Mouse (Mus musculus) stomach, embryonic 16.5 days (tissue): Measurements from ENCODE around the gene Zfp503. TPM values are rescaled to one million over a fixed set of nuclear protein-coding genes. Genes with fewer than 3 reads are reported as not detected.

Source experiments
- ATAC-seq: fragments of 200-750 bp; cut with Nextera tagmentation; 2 replicates; pipeline ENCODE4 v1.8.0; 2017; ENCODE audit warnings: moderate number of reproducible peaks, moderate TSS enrichment; ENCODE audit not compliant: insufficient read depth, low FRiP score
- H3K27ac ChIP-seq: fragments of 300-500 bp; sonication (generic); 2 replicates; pipeline ENCODE4 v1.5.1; 2014; ENCODE audit warnings: low read length
- H3K27me3 ChIP-seq: fragments of 300-500 bp; sonication (generic); 2 replicates; pipeline ENCODE4 v1.6.1; 2014; ENCODE audit warnings: low read length, control low read depth, mixed read lengths; ENCODE audit not compliant: control insufficient read depth, insufficient read depth
- H3K36me3 ChIP-seq: fragments of 300-500 bp; sonication (generic); 2 replicates; pipeline ENCODE4 v1.6.1; 2014; ENCODE audit warnings: low read length; ENCODE audit not compliant: control insufficient read depth, insufficient read depth
- H3K4me1 ChIP-seq: fragments of 300-500 bp; sonication (generic); 2 replicates; pipeline ENCODE4 v1.6.1; 2014; ENCODE audit warnings: low read length, control low read depth, mixed read lengths; ENCODE audit not compliant: control insufficient read depth, insufficient read depth
- H3K4me2 ChIP-seq: fragments of 300-500 bp; sonication (generic); 2 replicates; pipeline ENCODE4 v1.6.1; 2014; ENCODE audit warnings: low read depth, low read length, mixed read lengths
- H3K4me3 ChIP-seq: fragments of 300-500 bp; sonication (generic); replicated peaks from 2 replicates; pipeline ENCODE4 v1.5.1; 2014; ENCODE audit warnings: mild to moderate bottlenecking, low read length
- H3K9ac ChIP-seq: fragments of 300-500 bp; sonication (generic); 2 replicates; pipeline ENCODE4 v1.6.1; 2014; ENCODE audit warnings: low read length
- H3K9me3 ChIP-seq: fragments of 300-500 bp; sonication (generic); replicated peaks from 2 replicates; pipeline ENCODE4 v1.6.1; 2016; ENCODE audit warnings: low read length, control low read depth; ENCODE audit not compliant: control insufficient read depth
- WGBS: fragments of 180-500 bp; shearing (Covaris S2); extraction: QIAGEN DNeasy Blood & Tissue Kit; methylation state at CpG from one replicate; pipeline ENCODE4 v1.1.7; 2014; 5-methylcytosine and 5-hydroxymethylcytosine counted together
- polyA plus RNA-seq: library from polyadenylated mRNA; unstranded; fragments of >200 nt; fragmentation: Nextera tagmentation; extraction: Ambion mirVana; gene quantifications from 2 replicates; pipeline ENCODE4 v1.2.1, GENCODE M21; 2015

Zfp503 gene
- polyA plus RNA-seq, 1 experiment from 2014 or later = 10.1 TPM

DNA sequence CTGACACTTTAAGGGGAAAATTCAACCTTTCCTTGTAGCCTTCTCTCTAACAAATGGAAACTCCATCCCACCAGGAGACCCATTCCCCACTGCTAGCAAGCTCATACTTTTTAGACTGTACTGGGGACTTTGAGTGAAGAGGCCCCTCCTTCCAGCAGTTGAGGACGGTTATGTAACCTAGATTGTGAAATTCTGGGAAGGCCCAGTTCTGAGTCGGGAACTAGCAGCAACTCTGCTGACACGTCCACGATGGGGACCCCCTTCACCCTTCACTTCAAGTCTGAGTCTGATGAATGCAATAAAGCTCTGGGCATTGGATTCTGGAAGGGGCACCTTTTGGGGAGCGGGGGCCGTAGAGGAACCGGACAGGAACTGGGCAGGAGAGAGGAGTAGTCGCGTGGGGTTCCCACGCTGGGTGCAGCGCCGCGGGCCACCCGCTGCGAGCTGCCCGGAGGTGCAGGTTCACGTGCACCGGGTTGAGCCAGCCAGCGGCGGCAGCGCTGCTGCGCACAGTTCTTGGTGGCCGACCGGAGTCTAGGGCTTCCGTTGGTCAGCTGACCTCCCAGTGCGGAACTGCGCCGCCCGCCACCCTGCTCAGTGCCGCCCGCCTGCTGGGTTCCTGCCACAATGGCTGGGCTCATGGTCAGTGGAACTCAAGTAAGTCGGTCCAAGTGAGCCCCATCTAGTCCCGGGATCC is 30.0 kb upstream of the Zfp503 start, which contains the start of gene Lrmda:
TSS of gene Lrmda (plus strand) at position 461 of the 697 bp plus-strand sequence.
- H3K36me3 ChIP-seq = no peaks in the 10 kb centered on the region
- H3K9me3 ChIP-seq = no peaks in the 10 kb centered on the region

DNA sequence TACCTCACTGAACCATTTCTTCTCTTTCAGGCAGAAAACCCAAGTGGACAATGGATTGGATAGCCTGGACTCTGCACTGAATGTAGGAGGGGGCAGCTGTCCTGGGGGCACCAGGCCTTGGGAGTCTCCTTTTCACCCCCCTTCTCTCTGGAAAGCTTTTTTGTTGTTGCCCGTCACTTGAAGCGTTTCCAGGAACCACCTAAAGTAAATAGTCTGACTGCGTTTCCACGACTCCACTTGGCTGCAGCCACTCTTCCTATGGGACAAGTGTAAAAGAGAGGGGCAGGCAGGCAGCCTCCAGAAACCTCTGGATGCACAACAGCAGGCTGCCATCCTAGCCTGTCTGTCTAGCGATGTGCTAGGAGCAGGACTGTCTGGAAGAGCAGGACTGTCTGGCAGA is 27.6 kb upstream of the Zfp503 start:
- WGBS = 59% methylated on average over 5 of the region's 5 CpGs
- Histone ChIP-seq H3K4me2 (no peak overlapping the region), H3K27me3 (no peaks in the 10 kb centered on the region), H3K27ac (no peak overlapping the region), H3K9ac (no peak overlapping the region), H3K36me3 (no peaks in the 10 kb centered on the region), H3K9me3 (no peaks in the 10 kb centered on the region), H3K4me3 (no peak overlapping the region), H3K4me1 (peaks cover 10% of the 10 kb centered on the region)
- no peak for ATAC-seq

More for the DNA sequence above, 30.0 kb upstream of the Zfp503 start, which contains the start of gene Lrmda:
- peak; percentile 86 for ATAC-seq
- H3K4me1 ChIP-seq = peaks cover 10% of the 10 kb centered on the region
- H3K4me3 ChIP-seq = peak within 1 kb of the TSS; percentile 50
- peak within 1 kb of the TSS; percentile 78 for H3K4me2 ChIP-seq
- 3% methylated on average over 33 of the region's 33 CpGs for WGBS
- H3K9ac ChIP-seq = peak within 1 kb of the TSS; percentile 77
- H3K27me3 ChIP-seq = no peaks in the 10 kb centered on the region
- peak within 1 kb of the TSS; percentile 46; the same call in 1 of the 2 replicates for H3K27ac ChIP-seq

DNA sequence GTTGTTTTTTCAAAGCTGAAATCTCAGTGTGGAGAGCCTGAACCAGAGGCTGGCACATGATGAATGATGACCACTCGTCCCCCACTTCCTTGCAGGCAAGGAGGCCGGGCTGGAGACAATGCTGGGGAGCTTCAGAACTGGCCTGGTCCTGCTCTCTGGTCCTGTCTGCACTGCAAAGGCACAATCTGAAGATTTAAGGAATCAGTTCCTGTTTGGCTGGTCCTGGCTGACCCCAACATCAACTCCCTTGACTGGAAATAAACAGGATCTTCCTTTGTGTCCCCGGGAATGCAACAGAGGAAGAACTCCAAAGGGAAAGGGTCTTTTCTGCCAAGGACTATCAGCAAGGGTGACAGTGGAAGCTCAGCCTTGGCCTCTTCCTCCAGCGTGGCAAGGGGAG is 25.4 kb upstream of the Zfp503 start:
- H3K9ac ChIP-seq = no peak overlapping the region
- no peak overlapping the region for H3K4me3 ChIP-seq
- no peaks in the 10 kb centered on the region for H3K9me3 ChIP-seq
- H3K4me1 ChIP-seq = peaks cover 8% of the 10 kb centered on the region
- H3K36me3 ChIP-seq = no peaks in the 10 kb centered on the region
- H3K4me2 ChIP-seq = no peak overlapping the region
- no peak overlapping the region; the same call in 1 of the 2 replicates for H3K27ac ChIP-seq
- no peak for ATAC-seq
- 41% methylated on average over 4 of the region's 4 CpGs for WGBS
- H3K27me3 ChIP-seq = no peaks in the 10 kb centered on the region

DNA sequence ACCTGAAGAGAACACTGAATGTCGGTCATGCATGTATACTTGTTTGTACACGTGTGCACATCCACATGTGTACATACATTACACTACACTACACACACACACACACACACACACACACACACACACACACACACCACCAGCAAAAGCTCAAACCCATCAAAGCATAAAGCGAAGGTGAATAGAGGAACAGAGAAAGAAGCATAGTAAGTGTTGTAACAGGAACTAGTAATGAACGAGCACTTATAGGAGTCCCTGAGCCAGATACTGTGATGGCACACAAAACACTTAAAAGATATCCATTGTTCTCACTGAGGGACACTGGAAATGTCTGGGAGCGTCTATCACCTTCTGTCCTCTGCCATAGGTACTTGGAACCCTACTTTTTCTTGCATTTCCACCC is 24.9 kb upstream of the Zfp503 start:
- H3K36me3 ChIP-seq = no peaks in the 10 kb centered on the region
- no peak overlapping the region for H3K9ac ChIP-seq
- peaks cover 5% of the 10 kb centered on the region; the same call in 1 of the 2 replicates for H3K4me1 ChIP-seq
- H3K27me3 ChIP-seq = no peaks in the 10 kb centered on the region
- no peaks in the 10 kb centered on the region for H3K9me3 ChIP-seq
- WGBS = 86% methylated on average over 5 of the region's 5 CpGs
- no peak overlapping the region for H3K4me2 ChIP-seq
- ATAC-seq = no peak
- H3K4me3 ChIP-seq = no peak overlapping the region
- no peak overlapping the region; the same call in 1 of the 2 replicates for H3K27ac ChIP-seq

DNA sequence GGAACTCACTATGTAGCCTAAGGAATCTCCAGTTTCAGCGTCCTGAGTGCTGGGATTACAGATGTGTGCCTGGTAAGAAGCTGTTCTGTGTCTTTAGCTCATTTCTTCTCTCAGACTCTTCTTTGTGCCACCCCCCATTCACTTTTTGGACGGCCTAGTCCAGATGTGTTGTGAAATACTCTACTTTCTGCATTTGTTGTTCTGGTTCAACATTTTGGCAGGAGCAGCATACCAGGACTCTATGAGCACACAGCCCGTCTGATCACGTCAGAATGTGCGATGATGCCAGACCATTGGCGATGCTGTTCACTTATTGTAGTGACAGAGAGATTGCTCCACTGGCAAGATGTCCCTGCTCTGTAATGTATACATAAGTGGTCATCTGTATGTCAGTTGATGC is 17.6 kb upstream of the Zfp503 start:
- ATAC-seq = no peak
- Histone ChIP-seq H3K4me3 (no peak overlapping the region), H3K4me1 (no peaks in the 10 kb centered on the region), H3K9me3 (no peaks in the 10 kb centered on the region), H3K9ac (no peak overlapping the region), H3K4me2 (no peak overlapping the region), H3K36me3 (no peaks in the 10 kb centered on the region), H3K27ac (no peak overlapping the region), H3K27me3 (no peaks in the 10 kb centered on the region)
- 80% methylated on average over 6 of the region's 6 CpGs for WGBS

DNA sequence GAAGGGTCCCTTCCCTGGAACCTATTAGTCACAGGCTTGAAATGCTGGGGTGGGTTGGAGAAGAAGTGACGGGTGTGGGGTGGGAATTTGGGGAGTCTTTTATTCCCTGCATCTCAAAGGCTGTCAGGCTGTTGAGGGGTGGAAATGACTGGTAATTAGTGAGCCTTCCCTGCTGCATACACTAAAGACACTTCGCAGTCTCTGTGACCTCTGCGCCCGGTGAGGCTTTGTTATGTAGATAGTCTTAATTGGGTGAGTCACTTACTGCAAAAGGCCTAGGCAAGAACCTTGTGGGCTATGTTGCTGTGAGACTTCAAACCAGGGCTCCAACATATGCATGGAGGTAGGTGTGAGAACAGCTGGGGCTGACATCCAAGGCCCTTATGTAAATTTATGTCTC is 15.5 kb upstream of the Zfp503 start:
- Histone ChIP-seq H3K4me2 (no peak overlapping the region), H3K9ac (no peak overlapping the region), H3K36me3 (no peaks in the 10 kb centered on the region), H3K4me1 (no peaks in the 10 kb centered on the region), H3K9me3 (no peaks in the 10 kb centered on the region), H3K27ac (no peak overlapping the region), H3K4me3 (no peak overlapping the region), H3K27me3 (no peaks in the 10 kb centered on the region)
- 70% methylated on average over 4 of the region's 4 CpGs for WGBS
- ATAC-seq = no peak

DNA sequence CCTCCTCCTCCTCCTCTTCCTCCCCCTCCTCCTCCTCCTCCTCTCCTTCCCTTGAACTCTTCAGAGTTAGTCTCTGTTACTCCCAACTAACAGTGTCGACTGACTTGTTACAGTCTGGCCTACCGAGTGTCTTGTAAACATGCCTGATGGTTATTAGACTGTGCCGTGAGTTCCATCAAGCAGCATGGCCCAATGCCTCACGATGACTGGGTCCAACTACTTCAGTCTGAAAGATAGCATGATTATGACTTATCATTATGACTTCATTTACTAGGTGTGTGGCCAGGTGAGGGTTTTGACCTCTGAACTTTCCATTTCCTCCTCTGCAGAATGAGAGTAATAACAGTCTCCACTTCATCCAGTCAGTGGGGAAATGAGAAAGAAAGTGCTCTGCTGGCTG is 14.2 kb upstream of the Zfp503 start:
- 68% methylated on average over 4 of the region's 4 CpGs for WGBS
- ATAC-seq = no peak
- no peaks in the 10 kb centered on the region for H3K4me1 ChIP-seq
- H3K36me3 ChIP-seq = no peaks in the 10 kb centered on the region
- H3K4me3 ChIP-seq = no peak overlapping the region
- H3K4me2 ChIP-seq = no peak overlapping the region
- H3K9ac ChIP-seq = no peak overlapping the region
- H3K27me3 ChIP-seq = no peaks in the 10 kb centered on the region
- H3K9me3 ChIP-seq = no peaks in the 10 kb centered on the region
- no peak overlapping the region for H3K27ac ChIP-seq

DNA sequence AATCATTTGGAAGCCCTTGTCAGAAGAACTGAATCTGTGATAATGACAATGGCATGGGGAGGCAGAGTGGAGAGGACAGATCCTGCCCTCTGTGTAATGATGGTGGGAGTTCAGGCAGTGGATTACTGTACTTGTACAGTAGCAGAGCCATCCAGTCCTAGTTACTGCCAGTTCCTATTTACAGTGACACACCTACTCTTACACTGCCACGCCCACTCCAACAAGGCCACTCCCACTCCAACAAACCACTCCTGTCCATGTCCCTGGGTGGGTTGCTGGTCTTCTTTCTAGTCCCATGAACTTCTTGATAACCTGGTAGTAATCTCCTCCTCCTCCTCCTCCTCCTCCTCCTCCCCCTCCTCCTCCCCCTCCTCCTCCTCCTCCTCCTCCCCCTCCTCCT is 13.8 kb upstream of the Zfp503 start:
- WGBS = 79% methylated on average over 1 of the region's 1 CpGs
- no peaks in the 10 kb centered on the region for H3K4me1 ChIP-seq
- no peaks in the 10 kb centered on the region for H3K9me3 ChIP-seq
- H3K27ac ChIP-seq = no peak overlapping the region
- no peak overlapping the region for H3K4me3 ChIP-seq
- no peak overlapping the region for H3K4me2 ChIP-seq
- no peak overlapping the region for H3K9ac ChIP-seq
- no peaks in the 10 kb centered on the region for H3K36me3 ChIP-seq
- ATAC-seq = no peak
- H3K27me3 ChIP-seq = no peaks in the 10 kb centered on the region

DNA sequence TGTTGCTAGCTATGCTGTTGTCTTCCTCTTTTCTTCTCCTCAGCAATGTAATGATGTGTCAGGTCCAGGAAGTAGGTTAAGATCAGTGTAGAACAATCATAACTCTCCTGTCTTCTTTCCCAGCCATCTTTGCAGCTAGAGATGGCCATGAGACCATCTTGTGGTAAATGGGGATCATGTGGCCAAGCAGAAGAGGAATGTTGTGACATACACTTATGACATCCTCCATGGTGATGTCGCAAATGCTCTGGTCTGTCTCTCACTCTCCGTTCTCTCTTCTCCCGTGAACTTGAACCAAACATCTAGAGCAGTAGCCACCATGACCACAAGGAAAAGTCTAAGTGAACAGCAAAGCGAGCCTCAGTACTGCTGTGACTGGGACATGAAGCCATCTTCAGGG is 10.2 kb upstream of the Zfp503 start:
- ATAC-seq = no peak
- H3K27me3 ChIP-seq = no peaks in the 10 kb centered on the region
- no peak overlapping the region for H3K4me2 ChIP-seq
- WGBS = 92% methylated on average over 4 of the region's 4 CpGs
- no peak overlapping the region for H3K4me3 ChIP-seq
- no peak overlapping the region for H3K27ac ChIP-seq
- H3K9me3 ChIP-seq = no peaks in the 10 kb centered on the region
- H3K4me1 ChIP-seq = 0 out of 2 replicates have a peak, but pooled peaks cover 3% of the 10 kb centered on the region
- no peak overlapping the region for H3K9ac ChIP-seq
- H3K36me3 ChIP-seq = no peaks in the 10 kb centered on the region
